Mouse (Mus musculus) E14TG2a.4 (cell line): ENCODE measurements around the gene Krtap2-4.
"Not testable (repeated sequence)": the region's sequence is repeated elsewhere in the genome, so short reads cannot be mapped to it uniquely, and the experiment has no call there.

ENCODE experiments used
- CTCF ChIP-seq: conservative IDR thresholded peaks from 2 replicates; pipeline ENCODE4 v1.5.1; 2014; ENCODE audit warnings: low read length
- POU5F1 ChIP-seq: IDR thresholded peaks from 2 replicates; pipeline ENCODE4 v1.6.1; 2014; ENCODE audit warnings: low read length, borderline replicate concordance

DNA sequence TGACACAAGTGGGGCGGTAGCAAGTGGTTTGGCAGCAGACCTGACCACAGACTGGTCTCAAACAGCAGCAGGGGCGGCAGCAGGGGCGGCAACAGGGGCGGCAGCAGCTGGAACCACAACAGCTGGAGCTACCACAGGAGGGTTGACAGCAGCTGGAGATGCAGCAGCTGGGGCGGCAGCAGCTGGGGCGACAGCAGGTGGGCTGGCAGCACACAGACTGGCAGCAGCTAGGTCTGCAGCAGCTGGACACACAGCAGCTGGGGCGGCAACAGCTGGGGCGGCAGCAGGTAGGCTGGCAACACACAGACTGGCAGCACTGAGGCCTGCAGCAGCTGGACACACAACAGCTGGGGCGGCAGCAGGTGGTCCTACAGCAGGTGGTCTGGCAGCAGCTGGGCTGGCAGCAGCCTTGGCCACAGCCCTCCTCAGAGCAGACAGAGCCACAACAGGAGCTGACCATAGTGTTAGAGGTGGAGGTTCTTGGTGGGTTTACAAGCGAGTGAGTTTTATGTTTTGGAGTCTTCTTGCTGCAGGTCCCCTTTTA is 43.9 kb upstream of the Krtap2-4 start, which contains the start of gene Gm11563:
- not testable (repeated sequence) for TF ChIP-seq CTCF, POU5F1
